Mouse (Mus musculus): ENCODE measurements at regions not wholly inside any gene's neighbourhood (a gene's known extent, or its start where the extent isn't known, plus 50 kb on each side); places are given as distances from the start of the nearest gene placed in this dataset.
A peak's percentile ranks its signal among the peaks of the same experiment; 100 is the strongest.
"Not testable (repeated sequence)": the region's sequence is repeated elsewhere in the genome, so short reads cannot be mapped to it uniquely, and the experiment has no call there.

DNA sequence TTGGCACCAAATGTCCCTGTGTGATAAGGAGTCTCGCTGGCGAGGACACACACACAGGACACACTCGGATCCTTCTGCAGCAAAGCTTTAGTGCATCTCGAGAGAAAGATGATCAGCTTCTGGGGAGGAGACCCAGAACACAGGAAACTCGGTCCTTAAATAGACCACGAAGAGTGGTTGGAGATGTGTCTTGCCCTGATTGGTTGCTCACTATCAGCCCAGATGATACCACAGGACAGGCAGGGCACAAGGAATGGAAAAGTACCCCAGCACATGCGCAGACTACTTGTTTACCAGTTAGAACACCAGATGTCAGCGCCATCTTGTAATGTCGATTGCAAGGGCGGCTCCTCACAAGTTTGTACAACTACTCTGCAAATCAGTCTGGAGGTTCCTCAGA is 108.0 kb upstream of the Peg12 start:
- not testable (repeated sequence) for H3K27ac ChIP-seq (replicated peaks; ENCODE audit: low read depth, low read length); H3K4me3 ChIP-seq (ENCODE audit: low read depth, low read length); H3K36me3 ChIP-seq (replicated peaks; ENCODE audit: control insufficient read depth, insufficient read depth, low read depth, low read length); ATAC-seq (replicated peaks; ENCODE audit: insufficient number of reproducible peaks, low FRiP score, low TSS enrichment, low read depth); H3K9ac ChIP-seq (replicated peaks; ENCODE audit: low read length); DNase-seq (ENCODE audit: low spot score); H3K9me3 ChIP-seq (replicated peaks; ENCODE audit: control insufficient read depth, low read length); H3K27me3 ChIP-seq (ENCODE audit: control insufficient read depth, insufficient read depth, low read length); H3K4me2 ChIP-seq (ENCODE audit: low read depth, low read length); H3K4me1 ChIP-seq (ENCODE audit: control insufficient read depth, insufficient read depth, low read length)
- 85% methylated on average over 10 of the region's 10 CpGs for WGBS

DNA sequence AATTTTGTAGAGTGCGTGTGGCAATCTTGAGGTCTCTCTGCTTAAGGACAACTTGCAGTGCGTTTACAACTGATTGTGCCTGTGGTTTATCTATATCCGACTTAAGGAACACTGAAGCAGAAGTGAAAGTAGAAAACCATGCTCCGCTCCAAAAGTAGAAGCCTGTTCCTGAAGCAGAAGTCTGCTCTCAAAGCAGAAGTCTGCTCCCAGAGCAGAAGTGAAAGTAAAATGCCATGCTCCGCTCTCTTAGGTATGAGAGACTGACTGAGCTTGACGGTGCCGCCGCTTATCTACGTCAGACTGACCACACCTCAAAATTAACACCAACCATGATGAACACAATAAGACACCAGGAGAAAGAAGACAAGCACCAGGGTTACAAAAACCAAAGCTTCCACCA is 107.4 kb upstream of the Peg12 start:
- Histone ChIP-seq H3K27ac (replicated peaks; ENCODE audit: low read depth, low read length) (no peak overlapping the region), H3K9me3 (replicated peaks; ENCODE audit: control insufficient read depth, low read length) (no peaks in the 10 kb centered on the region), H3K36me3 (replicated peaks; ENCODE audit: control insufficient read depth, insufficient read depth, low read depth, low read length) (no peaks in the 10 kb centered on the region), H3K4me1 (ENCODE audit: control insufficient read depth, insufficient read depth, low read length) (no peaks in the 10 kb centered on the region), H3K9ac (replicated peaks; ENCODE audit: low read length) (no peak overlapping the region), H3K4me2 (ENCODE audit: low read depth, low read length) (no peak overlapping the region), H3K4me3 (ENCODE audit: low read depth, low read length) (no peak overlapping the region), H3K27me3 (ENCODE audit: control insufficient read depth, insufficient read depth, low read length) (no peaks in the 10 kb centered on the region)
- ATAC-seq (replicated peaks; ENCODE audit: insufficient number of reproducible peaks, low FRiP score, low TSS enrichment, low read depth), result no peak
- whole genome bisulfite sequencing, result 90% methylated on average over 9 of the region's 9 CpGs
- no peak for DNase-seq (ENCODE audit: low spot score)

DNA sequence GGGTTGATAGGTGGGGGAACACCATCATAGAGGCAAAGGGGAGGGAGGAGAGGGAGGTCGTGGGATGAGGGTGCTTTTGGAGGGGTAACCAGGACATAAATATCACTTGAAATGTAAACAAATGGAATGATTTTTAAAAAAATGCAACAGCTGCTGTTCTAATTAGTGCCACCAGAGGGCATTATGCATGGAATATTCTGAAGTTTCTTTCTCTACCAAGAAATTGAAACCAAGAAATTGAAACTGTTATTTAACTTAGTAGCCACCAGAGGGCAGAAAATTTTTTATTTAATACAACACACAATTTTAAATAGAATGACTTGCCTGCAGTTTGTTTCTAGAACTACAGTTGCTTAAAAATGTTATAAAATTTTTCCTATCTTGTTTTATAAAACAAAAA is 77.9 kb upstream of the Peg12 start:
- Histone ChIP-seq H3K27me3 (ENCODE audit: control insufficient read depth, insufficient read depth, low read length) (no peaks in the 10 kb centered on the region), H3K4me2 (ENCODE audit: low read depth, low read length) (no peak overlapping the region), H3K27ac (replicated peaks; ENCODE audit: low read depth, low read length) (no peak overlapping the region), H3K9me3 (replicated peaks; ENCODE audit: control insufficient read depth, low read length) (no peaks in the 10 kb centered on the region; the same call in 1 of the 2 replicates), H3K9ac (replicated peaks; ENCODE audit: low read length) (no peak overlapping the region), H3K36me3 (replicated peaks; ENCODE audit: control insufficient read depth, insufficient read depth, low read depth, low read length) (no peaks in the 10 kb centered on the region), H3K4me1 (ENCODE audit: control insufficient read depth, insufficient read depth, low read length) (no peaks in the 10 kb centered on the region), H3K4me3 (ENCODE audit: low read depth, low read length) (no peak overlapping the region)
- ATAC-seq (replicated peaks; ENCODE audit: insufficient number of reproducible peaks, low FRiP score, low TSS enrichment, low read depth) (no peak), DNase-seq (ENCODE audit: low spot score) (peak; percentile 1)
- 26% methylated on average over 1 of the region's 1 CpGs for WGBS
